Mouse (Mus musculus) forebrain, embryonic 12.5 days (tissue): ENCODE results near the gene Daam2. TPM values are rescaled to one million over a fixed set of nuclear protein-coding genes. Genes with fewer than 3 reads are reported as not detected.

Source experiments
- ATAC-seq: fragments of 200-750 bp; cut with Nextera tagmentation; 2 replicates; pipeline ENCODE4 v1.8.0; 2017; ENCODE audit warnings: moderate TSS enrichment; ENCODE audit not compliant: low FRiP score
- H3K27ac ChIP-seq: fragments of 300-500 bp; sonication (generic); 2 replicates; pipeline ENCODE4 v1.5.1; 2016; ENCODE audit warnings: mild to moderate bottlenecking
- H3K27me3 ChIP-seq: fragments of 300-500 bp; sonication (generic); 2 replicates; pipeline ENCODE4 v1.6.1; 2016; ENCODE audit warnings: mild to moderate bottlenecking
- H3K36me3 ChIP-seq: fragments of 300-500 bp; sonication (generic); replicated peaks from 2 replicates; pipeline ENCODE4 v1.6.1; 2016; ENCODE audit warnings: mild to moderate bottlenecking
- H3K4me1 ChIP-seq: fragments of 300-500 bp; sonication (generic); 2 replicates; pipeline ENCODE4 v1.6.1; 2016
- H3K4me2 ChIP-seq: fragments of 300-500 bp; sonication (generic); 2 replicates; pipeline ENCODE4 v1.6.1; 2016; ENCODE audit warnings: mild to moderate bottlenecking, moderate library complexity
- H3K4me3 ChIP-seq: fragments of 300-500 bp; sonication (generic); replicated peaks from 2 replicates; pipeline ENCODE4 v1.5.1; 2016; ENCODE audit warnings: mild to moderate bottlenecking
- H3K9ac ChIP-seq: fragments of 300-500 bp; sonication (generic); 2 replicates; pipeline ENCODE4 v1.6.1; 2016; ENCODE audit warnings: mild to moderate bottlenecking
- H3K9me3 ChIP-seq: fragments of 300-500 bp; sonication (generic); 2 replicates; pipeline ENCODE4 v1.6.1; 2016
- WGBS: fragments of 180-500 bp; shearing (Covaris S2); methylation state at CpG from one replicate; pipeline ENCODE4 v1.1.7; 2016; 5-methylcytosine and 5-hydroxymethylcytosine counted together
- polyA plus RNA-seq: library from polyadenylated mRNA; unstranded; fragments of >200 nt; fragmentation: Nextera tagmentation; extraction: Ambion mirVana; gene quantifications from 2 replicates; pipeline ENCODE4 v1.2.1, GENCODE M21; 2016

The Daam2 gene
- polyA plus RNA-seq, 1 experiment from 2014 or later = 2.0 TPM

DNA sequence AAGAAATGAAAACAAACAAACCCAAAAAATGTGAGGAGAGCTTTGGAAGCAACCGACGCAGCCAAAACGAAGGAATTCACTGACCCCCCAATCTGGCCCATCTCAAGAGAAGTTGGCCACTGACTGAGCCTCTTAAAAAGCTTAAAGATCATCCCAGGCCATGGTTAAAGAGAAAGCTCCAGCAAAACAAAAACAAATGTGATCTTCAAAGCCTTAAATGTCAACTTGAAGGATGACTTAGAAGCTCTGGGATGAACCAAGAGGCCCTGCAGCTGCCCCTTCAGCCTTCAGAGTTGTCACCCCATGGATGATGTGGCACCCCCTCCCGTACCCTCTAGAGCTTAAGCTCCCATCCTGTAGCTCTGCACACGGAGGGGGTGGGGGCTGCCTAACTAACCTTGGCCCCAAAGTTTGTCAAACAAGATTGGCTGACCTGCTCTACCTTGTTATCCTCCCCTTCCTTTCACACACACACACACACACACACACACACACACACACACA is 4.3 kb downstream of the Daam2 start:
- peaks cover 18% of the 10 kb centered on the region for H3K4me1 ChIP-seq
- no peak overlapping the region for H3K9ac ChIP-seq

DNA sequence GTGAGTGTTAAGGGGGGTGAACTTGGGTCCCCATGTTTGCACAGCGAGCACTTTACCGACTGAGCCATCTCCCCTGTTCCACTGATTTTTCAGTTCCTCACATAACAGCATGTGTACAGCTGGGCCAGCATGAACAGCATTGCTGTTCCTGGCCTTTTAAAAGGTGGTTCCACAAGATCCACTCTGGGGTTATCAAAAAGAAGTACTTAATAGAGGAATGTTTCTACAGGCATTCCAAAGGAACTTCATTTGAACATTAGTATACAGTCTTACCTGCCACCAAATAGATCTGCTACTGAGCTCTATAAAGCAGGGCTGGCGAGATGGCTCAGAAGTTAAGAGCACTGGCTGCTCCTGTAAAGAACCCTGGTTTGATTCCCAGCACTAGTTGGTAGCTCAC is 8.0 kb downstream of the Daam2 start:
- Histone ChIP-seq H3K4me2 (no peak overlapping the region), H3K4me3 (no peak overlapping the region), H3K4me1 (no peaks in the 10 kb centered on the region), H3K27ac (no peak overlapping the region), H3K36me3 (no peaks in the 10 kb centered on the region), H3K9ac (no peak overlapping the region), H3K9me3 (no peaks in the 10 kb centered on the region), H3K27me3 (no peaks in the 10 kb centered on the region)
- no peak for ATAC-seq
- WGBS = 89% methylated on average over 3 of the region's 3 CpGs

More for the DNA sequence above, 4.3 kb downstream of the Daam2 start:
- Histone ChIP-seq H3K4me2 (no peak overlapping the region), H3K9me3 (no peaks in the 10 kb centered on the region), H3K4me3 (no peak overlapping the region), H3K27me3 (peaks cover 16% of the 10 kb centered on the region), H3K27ac (no peak overlapping the region), H3K36me3 (no peaks in the 10 kb centered on the region)
- no peak for ATAC-seq
- WGBS = 67% methylated on average over 5 of the region's 5 CpGs

DNA sequence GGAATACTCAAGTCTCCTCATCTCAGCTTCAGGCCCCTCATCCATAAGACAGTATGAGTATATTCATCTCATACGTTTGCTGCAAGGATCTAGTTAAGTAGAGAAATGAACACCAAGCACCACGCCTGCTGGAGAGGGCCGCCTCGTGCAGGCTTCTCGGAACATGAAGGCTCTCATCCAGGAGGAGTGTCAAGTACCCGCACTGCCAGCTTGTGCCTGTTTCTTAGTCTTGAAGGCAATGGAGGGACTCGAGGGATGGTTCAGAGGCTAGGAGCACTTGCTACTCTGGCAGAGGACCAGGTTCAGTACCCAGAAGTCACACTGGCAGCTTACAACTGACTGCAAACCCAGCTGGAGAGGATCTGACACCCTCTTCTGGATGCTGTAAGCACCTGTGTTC is 12.2 kb downstream of the Daam2 start:
- WGBS = 81% methylated on average over 7 of the region's 7 CpGs
- Histone ChIP-seq H3K4me1 (no peaks in the 10 kb centered on the region), H3K4me2 (no peak overlapping the region)

DNA sequence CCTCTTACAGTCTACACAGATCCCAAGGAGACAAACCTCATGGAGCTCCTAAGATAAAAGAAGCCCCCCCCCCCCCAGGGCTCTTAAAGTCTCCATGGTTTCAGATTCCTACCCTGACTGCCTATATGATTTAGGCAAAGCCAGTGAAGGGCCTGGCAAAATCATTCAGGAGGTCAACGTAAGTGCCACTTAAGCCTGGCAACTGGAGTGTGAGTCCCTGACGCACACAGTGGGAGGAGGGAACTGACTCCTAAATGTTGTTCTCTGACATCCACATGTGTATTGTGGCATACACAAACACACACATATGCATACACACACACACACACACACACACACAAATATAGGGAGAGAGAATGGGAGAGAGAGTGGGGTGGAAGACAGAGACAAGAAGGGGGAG is 12.7 kb downstream of the Daam2 start:
- Histone ChIP-seq H3K36me3 (no peaks in the 10 kb centered on the region), H3K4me3 (no peak overlapping the region), H3K4me1 (no peaks in the 10 kb centered on the region), H3K27me3 (no peaks in the 10 kb centered on the region), H3K4me2 (no peak overlapping the region), H3K9me3 (no peaks in the 10 kb centered on the region), H3K27ac (no peak overlapping the region), H3K9ac (no peak overlapping the region)
- 78% methylated on average over 2 of the region's 2 CpGs for WGBS
- ATAC-seq = no peak

More for the DNA sequence above, 12.2 kb downstream of the Daam2 start:
- Histone ChIP-seq H3K27ac (no peak overlapping the region), H3K9me3 (no peaks in the 10 kb centered on the region), H3K36me3 (no peaks in the 10 kb centered on the region), H3K27me3 (no peaks in the 10 kb centered on the region), H3K4me3 (no peak overlapping the region), H3K9ac (no peak overlapping the region)
- ATAC-seq = no peak

DNA sequence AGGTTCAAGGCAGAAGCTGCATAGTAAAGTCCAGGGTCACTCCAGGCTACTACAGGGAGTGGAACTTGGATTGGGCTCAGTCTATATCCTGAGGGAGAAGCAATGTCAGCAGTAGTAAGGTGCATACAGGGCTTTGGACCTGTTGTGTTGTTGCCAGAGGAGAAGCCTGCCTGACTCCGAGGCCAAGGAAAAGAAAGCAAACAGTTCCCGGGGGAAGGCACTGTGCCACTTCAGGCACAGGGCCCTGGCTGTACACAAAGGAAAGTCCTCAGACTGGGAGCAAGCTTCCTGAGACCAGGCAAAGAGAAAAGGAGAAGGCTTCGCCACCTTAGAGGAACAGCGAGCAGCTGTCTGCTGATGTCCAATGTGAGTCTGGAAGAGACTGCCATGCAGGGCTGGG is 18.1 kb downstream of the Daam2 start:
- H3K9ac ChIP-seq = no peak overlapping the region
- 78% methylated on average over 4 of the region's 4 CpGs for WGBS

DNA sequence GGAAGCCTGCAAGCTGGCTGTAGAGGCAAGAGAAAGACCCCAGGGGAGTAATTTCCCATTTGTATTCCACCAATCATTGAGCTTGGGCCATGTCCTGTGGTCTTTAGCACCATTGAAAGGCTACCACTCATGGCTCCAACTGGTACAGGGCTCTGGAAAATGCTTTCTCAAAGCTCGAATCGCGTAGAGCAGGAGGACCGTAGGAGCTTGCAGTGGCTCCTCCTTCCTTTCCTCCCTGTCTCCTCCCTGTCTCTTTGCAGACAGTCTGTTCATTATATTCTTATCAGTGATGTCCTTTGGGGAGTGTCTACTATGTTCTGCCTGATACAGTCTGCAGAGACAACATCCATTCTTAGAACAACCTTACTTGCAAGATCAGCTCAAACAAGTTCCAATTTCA is 18.7 kb downstream of the Daam2 start:
- H3K27ac ChIP-seq = no peak overlapping the region
- H3K4me1 ChIP-seq = peaks cover 6% of the 10 kb centered on the region
- 80% methylated on average over 4 of the region's 4 CpGs for WGBS
- no peak overlapping the region for H3K4me3 ChIP-seq
- no peak overlapping the region for H3K9ac ChIP-seq
- H3K4me2 ChIP-seq = no peak overlapping the region
- H3K9me3 ChIP-seq = no peaks in the 10 kb centered on the region
- H3K36me3 ChIP-seq = no peaks in the 10 kb centered on the region
- H3K27me3 ChIP-seq = 0 out of 2 replicates have a peak, but pooled peaks cover 4% of the 10 kb centered on the region
- no peak for ATAC-seq

More for the DNA sequence above, 18.1 kb downstream of the Daam2 start:
- no peak overlapping the region for H3K4me2 ChIP-seq
- H3K9me3 ChIP-seq = no peaks in the 10 kb centered on the region
- H3K4me1 ChIP-seq = peaks cover under 1% of the 10 kb centered on the region; the same call in 1 of the 2 replicates
- no peak for ATAC-seq
- no peaks in the 10 kb centered on the region for H3K36me3 ChIP-seq
- no peak overlapping the region for H3K4me3 ChIP-seq
- no peak overlapping the region for H3K27ac ChIP-seq
- 0 out of 2 replicates have a peak, but pooled peaks cover under 1% of the 10 kb centered on the region for H3K27me3 ChIP-seq

DNA sequence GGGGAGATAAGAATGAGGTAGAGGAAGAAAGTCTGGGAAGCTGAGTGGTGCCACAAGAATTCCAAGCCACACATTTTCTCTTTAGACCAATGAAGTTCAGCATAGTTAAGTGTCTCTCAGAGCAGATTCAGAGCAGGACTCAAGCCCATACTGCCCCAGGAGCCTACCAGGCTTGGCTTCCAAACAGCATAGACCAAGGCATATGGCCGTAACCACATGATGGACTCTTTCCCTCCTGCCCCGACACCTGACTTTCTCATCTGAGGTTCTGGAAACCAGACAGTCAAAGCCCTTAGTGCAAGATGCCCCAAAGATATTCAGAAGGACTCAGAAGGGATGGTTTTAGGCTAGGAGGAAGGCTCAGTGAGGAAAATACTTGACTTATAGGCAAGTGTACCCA is 19.6 kb downstream of the Daam2 start:
- no peak overlapping the region for H3K4me2 ChIP-seq
- no peaks in the 10 kb centered on the region for H3K36me3 ChIP-seq
- H3K27ac ChIP-seq = no peak overlapping the region
- H3K4me1 ChIP-seq = peaks cover 11% of the 10 kb centered on the region
- no peaks in the 10 kb centered on the region for H3K9me3 ChIP-seq
- H3K27me3 ChIP-seq = 0 out of 2 replicates have a peak, but pooled peaks cover 4% of the 10 kb centered on the region
- no peak for ATAC-seq
- no peak overlapping the region for H3K4me3 ChIP-seq
- H3K9ac ChIP-seq = no peak overlapping the region
- 91% methylated on average over 2 of the region's 2 CpGs for WGBS

DNA sequence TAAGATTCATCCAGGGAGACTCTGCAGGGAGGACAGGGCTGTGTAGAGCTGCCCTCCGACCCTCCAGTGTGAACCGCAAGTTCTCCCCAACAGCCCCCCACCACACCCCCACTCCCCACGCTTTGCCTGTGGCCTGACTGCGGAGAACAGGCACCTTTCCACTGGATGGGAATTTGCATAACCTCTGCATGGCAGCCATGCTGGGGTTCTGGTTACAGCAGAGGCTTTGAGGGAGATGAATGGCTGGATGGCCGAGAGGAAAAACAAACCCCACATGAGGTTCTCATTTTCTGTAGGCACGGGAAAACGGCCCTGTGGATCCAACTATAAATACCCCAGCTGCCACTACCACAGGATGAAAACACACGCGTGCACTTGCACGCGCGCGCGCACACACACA is 23.4 kb downstream of the Daam2 start:
- no peaks in the 10 kb centered on the region for H3K36me3 ChIP-seq
- H3K9ac ChIP-seq = no peak overlapping the region
- H3K4me2 ChIP-seq = no peak overlapping the region
- no peaks in the 10 kb centered on the region for H3K9me3 ChIP-seq
- H3K4me1 ChIP-seq = peaks cover 27% of the 10 kb centered on the region
- no peak for ATAC-seq
- WGBS = 75% methylated on average over 14 of the region's 14 CpGs
- 0 out of 2 replicates have a peak overlapping the region, but pooled peaks have one; percentile 36 for H3K27ac ChIP-seq
- 0 out of 2 replicates have a peak, but pooled peaks cover 4% of the 10 kb centered on the region for H3K27me3 ChIP-seq
- H3K4me3 ChIP-seq = no peak overlapping the region

DNA sequence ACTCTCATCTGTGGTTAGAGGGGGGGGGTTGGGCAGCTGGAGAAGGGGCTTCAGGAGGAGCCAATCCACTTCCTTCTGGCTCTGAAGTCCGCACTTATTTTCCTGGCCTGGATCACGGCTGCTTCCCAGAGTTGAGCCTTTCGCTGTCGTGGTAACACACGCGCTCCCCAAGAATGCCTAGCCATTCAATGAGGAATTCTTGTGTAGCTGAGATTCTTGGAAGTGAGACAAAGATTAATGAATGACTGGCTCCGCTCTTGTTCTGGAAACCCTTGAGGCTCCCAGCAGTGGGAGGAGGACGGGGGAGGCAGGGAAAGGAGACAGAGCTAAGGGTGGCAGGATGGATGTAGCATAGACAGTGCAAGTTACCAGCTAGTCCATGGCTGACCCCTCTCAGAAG is 24.9 kb downstream of the Daam2 start:
- peak overlapping the region; percentile 42; the same call in 1 of the 2 replicates for H3K27ac ChIP-seq
- H3K9ac ChIP-seq = no peak overlapping the region
- H3K9me3 ChIP-seq = no peaks in the 10 kb centered on the region
- ATAC-seq = peak; percentile 88
- no peak overlapping the region for H3K4me3 ChIP-seq
- 4% methylated on average over 8 of the region's 8 CpGs for WGBS
- H3K27me3 ChIP-seq = 0 out of 2 replicates have a peak, but pooled peaks cover 4% of the 10 kb centered on the region
- H3K4me1 ChIP-seq = peaks cover 38% of the 10 kb centered on the region
- no peak overlapping the region for H3K4me2 ChIP-seq
- no peaks in the 10 kb centered on the region for H3K36me3 ChIP-seq

DNA sequence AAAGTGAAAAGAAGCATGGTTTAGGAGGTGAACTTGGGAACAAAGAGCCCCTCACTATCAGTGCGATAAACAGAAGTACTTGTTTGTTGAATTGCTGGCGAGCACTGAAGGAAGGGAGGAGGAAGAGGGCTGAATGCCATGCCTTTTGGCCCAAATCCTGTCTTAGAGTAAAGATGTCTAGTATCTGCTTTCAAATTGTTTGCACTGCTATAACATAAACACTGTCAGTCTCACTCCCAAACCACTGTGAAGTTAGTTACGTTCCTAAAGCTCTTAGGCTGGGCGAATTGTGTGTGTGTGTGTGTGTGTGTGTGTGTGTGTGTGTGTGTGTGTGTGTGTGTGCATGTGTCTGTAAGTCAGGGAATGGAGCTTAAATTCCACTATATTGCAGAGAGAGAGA is 28.6 kb downstream of the Daam2 start:
- Histone ChIP-seq H3K36me3 (no peaks in the 10 kb centered on the region), H3K4me2 (no peak overlapping the region), H3K27ac (no peak overlapping the region), H3K27me3 (no peaks in the 10 kb centered on the region), H3K9me3 (no peaks in the 10 kb centered on the region), H3K9ac (no peak overlapping the region), H3K4me3 (no peak overlapping the region), H3K4me1 (peaks cover 33% of the 10 kb centered on the region)
- no peak for ATAC-seq
- WGBS = 75% methylated on average over 4 of the region's 4 CpGs

DNA sequence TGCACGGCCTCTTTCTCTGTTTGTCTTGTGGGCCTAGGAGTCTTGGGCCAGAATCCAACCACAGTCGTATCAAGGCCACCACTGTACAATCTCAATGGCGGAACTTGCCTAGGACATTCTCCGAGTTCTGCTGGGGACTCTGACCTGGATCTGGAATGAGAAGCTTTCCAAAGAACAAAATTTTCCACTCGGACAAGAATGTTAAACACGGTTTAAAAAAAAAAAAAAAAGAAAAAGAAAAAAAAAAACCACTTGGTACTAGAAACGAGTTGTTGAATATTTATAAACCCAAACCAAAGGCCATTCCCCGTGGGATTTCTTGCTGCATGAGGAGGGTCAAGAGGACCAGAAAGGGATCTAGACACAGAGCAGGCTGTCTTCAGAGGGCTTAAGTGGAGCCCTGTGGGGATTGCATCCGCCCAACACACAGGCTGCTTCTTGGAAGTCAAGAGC is 29.9 kb downstream of the Daam2 start:
- H3K9me3 ChIP-seq = no peaks in the 10 kb centered on the region
- ATAC-seq = no peak
- 73% methylated on average over 9 of the region's 9 CpGs for WGBS

DNA sequence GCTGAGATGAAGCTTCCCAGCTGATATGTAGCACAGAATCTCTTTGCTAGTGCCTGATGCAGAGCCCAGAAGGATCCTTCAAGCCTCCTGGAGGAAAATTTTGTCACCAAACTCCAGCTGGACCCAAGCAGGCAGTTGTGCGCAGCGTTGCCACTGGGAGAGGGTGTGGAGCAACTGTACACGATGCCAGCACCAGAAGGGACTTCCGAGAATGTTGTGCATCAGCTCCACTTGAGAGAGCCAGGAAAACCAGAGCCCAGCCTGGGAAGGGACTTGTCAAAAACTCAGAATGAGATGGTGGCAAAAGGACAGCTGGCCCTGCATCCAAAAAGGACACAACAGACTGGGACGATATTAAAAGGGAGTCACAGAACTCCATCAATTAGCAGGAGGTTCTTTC is 32.5 kb downstream of the Daam2 start:
- no peaks in the 10 kb centered on the region for H3K36me3 ChIP-seq
- H3K27ac ChIP-seq = no peak overlapping the region
- ATAC-seq = no peak
- H3K4me1 ChIP-seq = peaks cover 17% of the 10 kb centered on the region
- no peak overlapping the region for H3K4me3 ChIP-seq
- H3K9ac ChIP-seq = no peak overlapping the region
- no peaks in the 10 kb centered on the region for H3K27me3 ChIP-seq
- H3K4me2 ChIP-seq = no peak overlapping the region
- WGBS = 95% methylated on average over 5 of the region's 5 CpGs
- no peaks in the 10 kb centered on the region for H3K9me3 ChIP-seq

More for the DNA sequence above, 29.9 kb downstream of the Daam2 start:
- Histone ChIP-seq H3K36me3 (no peaks in the 10 kb centered on the region), H3K4me1 (peaks cover 24% of the 10 kb centered on the region), H3K4me3 (no peak overlapping the region), H3K27ac (no peak overlapping the region), H3K9ac (no peak overlapping the region), H3K27me3 (no peaks in the 10 kb centered on the region), H3K4me2 (no peak overlapping the region)

DNA sequence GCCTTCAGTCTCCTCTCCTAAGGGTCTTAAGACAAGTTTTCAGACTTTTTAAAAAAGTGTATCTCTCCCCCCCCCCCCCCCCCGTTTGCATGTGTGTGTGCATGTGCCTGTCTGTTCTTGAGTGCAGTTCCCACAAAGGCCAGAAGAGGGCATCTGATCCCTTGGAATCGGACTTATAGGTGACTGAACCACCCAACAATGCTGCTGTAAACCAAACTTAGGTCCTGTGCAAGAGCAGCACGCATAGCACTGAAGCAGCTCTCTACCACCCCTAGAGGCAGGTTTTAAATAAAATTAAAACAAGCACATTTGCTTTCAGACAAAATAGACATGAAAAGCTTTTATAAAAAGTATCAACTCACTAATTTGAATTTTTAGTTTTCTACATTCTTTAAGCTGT is 33.9 kb downstream of the Daam2 start:
- ATAC-seq = peak; percentile 20; the same call in 1 of the 2 replicates
- peaks cover 6% of the 10 kb centered on the region for H3K4me1 ChIP-seq
- no peak overlapping the region for H3K4me3 ChIP-seq
- H3K9ac ChIP-seq = no peak overlapping the region
- H3K27me3 ChIP-seq = no peaks in the 10 kb centered on the region
- H3K36me3 ChIP-seq = no peaks in the 10 kb centered on the region
- WGBS = 19% methylated on average over 3 of the region's 3 CpGs
- no peak overlapping the region for H3K27ac ChIP-seq
- H3K4me2 ChIP-seq = no peak overlapping the region
- no peaks in the 10 kb centered on the region for H3K9me3 ChIP-seq
